Mouse (Mus musculus) large intestine, adult 2 months (tissue): ENCODE measurements around the gene Slit3. TPM values are rescaled to one million over a fixed set of nuclear protein-coding genes. Genes with fewer than 3 reads are reported as not detected.
A peak's percentile ranks its signal among the peaks of the same experiment; 100 is the strongest.

Experiments
- DNase-seq: peaks from one replicate; pipeline ENCODE4 v3.0.0-alpha.2; 2012; ENCODE audit warnings: low read depth, low spot score
- WGBS: fragments of 180-500 bp; shearing (Covaris S2); methylation state at CpG from one replicate; pipeline ENCODE4 v1.1.7; 2018; 5-methylcytosine and 5-hydroxymethylcytosine counted together
- polyA plus RNA-seq: library from polyadenylated mRNA; depleted of rRNA; stranded (reverse); fragments of >200 nt; gene quantifications from 2 replicates; pipeline ENCODE4 v1.2.3, GENCODE M21; 2012

The Slit3 gene
- polyA plus RNA-seq, 1 experiment, result 4.4 TPM

GRCm38 (mm10) chr11:35743586-35743985 is 622.6 kb downstream of the Slit3 start:
- no peak for DNase-seq
- WGBS, result 94% methylated on average over 6 of the region's 6 CpGs

- WGBS, result 93% methylated on average over 6 of the region's 6 CpGs
These were observed 623.5 kb downstream of the Slit3 start for GRCm38 (mm10) chr11:35744571-35744970.

GRCm38 (mm10) chr11:35750578-35750977 is 629.6 kb downstream of the Slit3 start:
- WGBS, result 24% methylated on average over 8 of the region's 8 CpGs
- DNase-seq, result peak; percentile 84

More at GRCm38 (mm10) chr11:35744571-35744970, 623.5 kb downstream of the Slit3 start:
- DNase-seq, result no peak

GRCm38 (mm10) chr11:35754906-35755418 is 633.9 kb downstream of the Slit3 start:
- DNase-seq, result no peak
- 56% methylated on average over 4 of the region's 4 CpGs for WGBS

- 20% methylated on average over 6 of the region's 6 CpGs for WGBS
These were observed 634.5 kb downstream of the Slit3 start for GRCm38 (mm10) chr11:35755546-35755945.

GRCm38 (mm10) chr11:35756411-35757303 is 635.6 kb downstream of the Slit3 start:
- no peak for DNase-seq
- 86% methylated on average over 11 of the region's 11 CpGs for WGBS

More at GRCm38 (mm10) chr11:35755546-35755945, 634.5 kb downstream of the Slit3 start:
- peak; percentile 80 for DNase-seq
